Mouse (Mus musculus) left cerebral cortex, adult 8-10 months (tissue): ENCODE measurements around the gene Gimap7. TPM values are rescaled to one million over a fixed set of nuclear protein-coding genes. Genes with fewer than 3 reads are reported as not detected.

Source experiments
- DNase-seq, 2 experiments: peaks; one replicate each; pipeline ENCODE4 v3.0.0; 2022; ENCODE audit warnings: low spot score in 2 of 2
- total RNA-seq, 4 experiments: library from RNA; stranded (reverse); gene quantifications; 2 replicates each; pipeline ENCODE4 v1.2.4; 2022

The Gimap7 gene
- total RNA-seq, 4 experiments from 2014 or later: not detected

- DNase-seq: no peak
Observed at GRCm38 (mm10) chr6:48689320-48689719, 29.1 kb upstream of the Gimap7 start.

GRCm38 (mm10) chr6:48692962-48693361, 25.5 kb upstream of the Gimap7 start:
- DNase-seq: no peak

DNA sequence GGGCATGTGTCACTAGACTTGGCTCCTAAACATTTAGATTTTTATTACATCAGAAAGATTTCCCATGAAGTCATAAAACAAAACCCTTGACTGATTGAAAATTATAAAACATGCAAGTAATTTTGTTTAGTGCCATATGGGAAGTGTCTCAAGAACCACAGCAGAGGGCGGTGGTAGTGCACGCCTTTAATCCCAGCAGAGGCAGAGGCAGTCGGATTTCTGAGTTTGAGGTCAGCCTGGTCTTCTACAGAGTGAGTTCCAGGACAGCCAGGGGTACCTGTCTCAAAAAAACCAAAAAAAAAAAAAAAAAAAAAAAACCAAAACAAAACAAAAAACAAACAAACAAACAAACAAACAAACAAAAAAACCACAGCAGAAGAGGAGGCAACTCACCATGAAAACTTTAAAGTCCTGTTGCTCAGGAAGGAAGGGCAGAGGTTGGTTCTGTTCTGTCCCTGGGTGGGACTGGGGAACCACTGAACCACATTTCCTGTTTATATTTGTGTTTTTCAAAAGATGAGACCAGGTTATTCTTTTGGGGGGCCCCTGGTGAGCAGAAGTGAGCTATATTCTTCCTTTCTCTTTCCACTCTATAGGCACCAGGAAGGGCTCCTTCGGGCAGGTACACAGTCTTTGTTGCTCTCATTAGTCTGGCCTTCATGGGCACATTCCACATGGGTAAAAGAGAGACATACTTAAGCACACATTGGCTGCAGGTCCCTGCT, 21.4 kb upstream of the Gimap7 start:
- no peak for DNase-seq

DNA sequence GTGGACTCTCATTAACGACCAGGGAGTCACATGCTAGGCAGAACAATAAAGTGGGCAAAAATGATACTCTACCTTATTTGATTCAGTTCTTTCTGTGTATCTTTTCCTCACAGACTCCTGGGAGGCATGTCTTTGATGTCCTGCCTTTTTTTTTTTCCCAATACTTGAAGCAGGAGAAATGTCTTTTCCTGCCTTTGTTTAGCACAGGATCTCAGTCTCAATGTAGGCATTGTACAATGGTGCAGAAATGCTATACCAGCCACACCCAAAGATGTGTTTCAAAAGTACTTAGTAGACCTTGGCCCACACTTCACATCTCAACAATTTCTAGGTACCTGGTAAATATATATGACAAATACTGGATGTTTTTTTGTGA, 20.9 kb upstream of the Gimap7 start:
- DNase-seq: no peak

DNA sequence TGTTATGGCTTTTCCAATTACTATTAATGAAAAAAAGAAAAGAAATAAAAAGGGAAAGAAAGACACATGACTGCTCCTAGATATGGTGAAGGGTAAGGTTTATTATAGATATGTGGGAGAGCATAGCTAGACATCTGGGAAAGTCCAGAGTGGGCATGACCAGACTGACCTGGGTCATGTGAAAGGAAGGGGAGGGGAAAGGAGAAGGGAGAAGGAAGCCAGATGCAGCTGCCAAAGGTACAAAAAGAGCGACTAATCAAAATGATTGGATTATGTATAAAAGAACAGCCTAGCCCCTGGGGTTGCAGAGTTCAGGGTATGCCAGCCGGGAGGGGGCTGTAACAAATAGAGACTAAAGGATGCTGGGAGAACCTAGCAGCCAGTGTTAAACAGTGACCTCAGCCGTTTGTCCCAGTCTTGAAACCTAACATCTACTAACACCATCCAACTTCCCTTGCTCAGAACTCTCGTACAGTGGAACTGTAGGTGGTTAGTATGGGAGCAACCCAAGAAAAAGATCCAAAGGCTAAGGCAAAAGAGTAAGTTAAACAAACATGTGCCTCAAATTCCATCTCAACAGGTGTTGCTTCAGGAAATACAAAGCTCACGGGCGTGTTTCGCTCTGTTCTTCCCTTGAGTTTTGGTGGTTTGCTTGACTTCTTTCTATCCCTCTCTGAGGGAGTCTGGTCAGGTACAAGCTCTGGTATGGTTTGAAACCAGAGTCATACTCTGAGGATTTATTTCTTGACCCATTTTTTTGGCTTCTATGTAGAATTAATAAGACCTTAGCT, 20.2 kb upstream of the Gimap7 start:
- DNase-seq: no peak

- DNase-seq: no peak
Observed at GRCm38 (mm10) chr6:48698888-48699287, 19.5 kb upstream of the Gimap7 start.

DNA sequence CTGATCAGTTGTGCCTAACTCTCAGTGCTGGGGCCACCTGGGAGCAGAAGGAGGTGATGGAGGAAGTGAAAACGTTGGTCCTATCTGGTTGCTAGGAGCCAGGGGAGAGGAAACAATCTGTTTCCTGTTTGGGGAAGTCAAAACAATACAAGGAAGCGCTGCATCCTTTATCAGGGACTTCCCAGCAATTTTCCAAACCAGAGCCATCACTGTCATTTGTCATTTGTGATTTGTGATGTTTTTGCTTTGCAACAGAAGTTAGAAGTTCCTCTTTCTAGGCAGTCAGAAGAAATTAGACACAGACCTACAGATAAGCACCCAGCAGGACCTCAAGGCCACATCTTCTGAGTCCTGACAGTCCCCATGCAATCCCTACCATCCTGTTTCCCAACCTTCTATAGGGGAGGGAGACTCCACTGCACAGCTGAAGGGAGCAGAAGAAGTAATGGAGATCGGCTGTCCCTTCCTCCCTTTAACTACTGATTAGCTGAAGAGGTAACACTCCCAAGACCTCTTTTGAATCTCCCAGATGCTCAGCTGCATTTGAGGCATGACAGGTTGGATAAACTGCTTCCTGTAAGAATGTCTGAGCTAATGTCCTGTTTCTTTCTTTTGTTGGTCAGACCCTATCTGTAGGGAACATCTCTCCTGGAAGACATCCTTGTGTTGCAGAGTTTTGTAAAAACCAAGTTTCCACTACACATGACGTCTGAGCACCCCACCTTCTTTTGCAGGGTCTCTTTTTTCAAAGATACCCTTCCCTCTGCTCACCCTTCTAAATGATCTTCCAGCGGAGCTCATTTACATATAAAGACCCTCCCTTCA, 18.0 kb upstream of the Gimap7 start:
- no peak for DNase-seq

GRCm38 (mm10) chr6:48702146-48702545, 16.3 kb upstream of the Gimap7 start:
- no peak for DNase-seq

DNA sequence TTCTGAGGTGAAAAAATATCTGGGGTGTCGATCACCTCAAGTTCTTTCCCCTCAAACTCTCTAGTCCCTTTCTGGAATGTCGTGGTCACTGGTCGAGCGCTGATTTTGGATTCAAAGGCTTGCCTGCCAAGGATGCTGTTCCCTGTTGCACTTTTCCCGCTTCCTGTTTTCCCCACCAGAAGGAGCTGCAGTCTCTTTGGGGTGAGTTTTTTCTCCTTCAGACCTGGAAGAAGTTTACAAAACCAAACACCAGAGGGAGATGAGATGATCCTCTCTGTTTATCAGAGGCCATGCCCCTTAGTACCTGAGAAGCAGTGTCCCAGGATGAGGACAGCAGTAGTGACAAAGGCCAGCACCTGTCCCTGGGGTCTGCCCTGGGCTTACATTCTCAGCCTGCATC, 15.8 kb upstream of the Gimap7 start:
- DNase-seq: no peak

- DNase-seq: no peak
Observed at GRCm38 (mm10) chr6:48704146-48704545, 14.3 kb upstream of the Gimap7 start.

DNA sequence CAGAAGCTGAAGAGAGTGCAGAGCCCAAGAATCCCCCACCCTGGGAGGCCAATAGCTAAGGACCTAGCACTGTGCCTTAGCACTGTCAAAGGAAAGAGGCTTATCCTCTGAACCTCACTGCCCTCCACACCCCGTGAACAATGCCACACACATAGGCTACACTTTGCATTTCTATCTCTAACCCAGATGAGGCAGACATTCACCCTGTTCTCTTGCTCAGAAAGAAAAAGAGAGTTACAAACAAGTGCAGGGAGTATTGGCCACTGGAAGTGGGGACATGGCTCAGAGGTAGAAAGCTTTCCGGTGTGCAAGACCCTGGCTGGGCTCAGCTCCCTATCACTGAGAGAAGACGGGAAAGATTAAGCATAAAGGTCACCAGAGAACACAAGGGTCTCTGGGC, 12.3 kb upstream of the Gimap7 start:
- DNase-seq: no peak

- DNase-seq: no peak
Observed at GRCm38 (mm10) chr6:48720326-48720725, 1.9 kb downstream of the Gimap7 start.

DNA sequence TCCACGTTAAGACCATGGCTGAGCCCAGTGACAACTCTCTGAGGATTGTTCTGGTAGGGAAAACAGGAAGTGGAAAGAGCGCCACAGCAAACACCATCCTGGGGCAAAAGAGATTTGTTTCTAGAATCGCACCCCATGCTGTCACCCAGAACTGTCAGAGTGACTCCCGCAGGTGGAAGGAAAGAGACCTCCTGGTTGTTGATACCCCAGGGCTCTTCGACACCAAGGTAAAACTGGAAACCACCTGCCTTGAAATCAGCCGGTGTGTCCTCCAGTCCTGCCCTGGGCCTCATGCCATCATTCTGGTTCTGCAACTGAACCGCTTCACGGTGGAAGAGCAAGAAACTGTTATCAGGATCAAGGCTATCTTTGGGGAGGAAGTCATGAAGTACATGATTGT, 5.0 kb downstream of the Gimap7 start:
- DNase-seq: no peak

DNA sequence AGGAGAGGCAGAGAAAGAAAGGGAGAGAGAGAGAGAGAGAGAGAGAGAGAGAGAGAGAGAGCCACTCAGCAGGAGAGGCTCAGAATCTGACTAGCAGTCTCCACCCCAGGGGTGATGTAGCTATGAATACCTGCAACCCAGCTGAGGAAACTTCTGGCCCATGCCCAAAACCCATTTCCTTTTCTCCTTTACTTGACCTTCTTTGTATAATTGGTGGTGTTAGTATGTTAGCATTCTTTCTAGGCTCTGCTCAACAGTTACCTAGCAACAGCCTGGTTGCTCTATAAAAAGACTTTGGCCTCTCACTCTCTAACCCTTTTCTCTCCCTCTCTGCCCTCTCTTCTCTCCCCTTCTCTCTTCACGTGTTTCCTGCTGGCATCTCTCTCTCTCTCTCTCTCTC, 7.1 kb downstream of the Gimap7 start:
- DNase-seq: peak in 1 of 2 experiments; percentile 32

- DNase-seq: no peak
Observed at GRCm38 (mm10) chr6:48727761-48728160, 9.3 kb downstream of the Gimap7 start.

- no peak for DNase-seq
Observed at GRCm38 (mm10) chr6:48732864-48733304, 14.5 kb downstream of the Gimap7 start.

DNA sequence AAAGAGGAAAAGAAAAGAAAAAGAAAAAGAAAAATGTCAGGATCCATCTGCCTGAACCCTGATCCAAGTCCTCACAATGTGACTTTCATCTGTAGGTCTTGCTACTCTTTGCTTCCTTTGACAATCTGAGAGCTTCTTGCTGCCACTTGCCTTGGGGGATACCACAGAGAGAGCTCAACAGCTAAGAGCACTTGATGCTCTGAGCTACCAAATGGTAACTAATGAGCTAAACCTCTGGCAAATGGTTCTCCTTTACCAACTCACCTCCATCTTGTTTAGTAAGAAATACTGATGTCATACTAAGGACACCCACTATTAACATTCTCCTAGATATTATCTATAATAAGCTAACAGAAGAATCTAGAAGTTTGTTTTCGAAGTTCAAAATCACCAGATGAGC, 15.2 kb downstream of the Gimap7 start:
- DNase-seq: no peak

DNA sequence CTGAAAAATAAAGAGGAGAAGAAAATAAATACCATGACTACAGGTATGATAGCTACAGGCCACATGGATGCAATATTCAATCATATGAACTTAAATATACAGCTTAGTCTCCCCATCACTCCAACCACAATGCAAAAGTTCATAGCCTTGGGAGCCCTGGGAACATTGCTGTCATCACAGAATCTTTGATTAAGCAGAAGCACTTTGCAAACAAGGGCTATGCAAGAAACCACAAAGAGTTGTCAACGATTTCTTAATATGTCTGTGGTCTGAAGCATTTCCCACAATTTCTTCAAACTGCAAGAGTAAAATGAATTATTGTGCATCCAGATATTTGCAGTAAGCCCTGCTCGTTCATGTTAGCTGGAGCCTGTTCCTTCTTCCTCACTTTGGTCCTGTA, 18.6 kb downstream of the Gimap7 start:
- no peak for DNase-seq

DNA sequence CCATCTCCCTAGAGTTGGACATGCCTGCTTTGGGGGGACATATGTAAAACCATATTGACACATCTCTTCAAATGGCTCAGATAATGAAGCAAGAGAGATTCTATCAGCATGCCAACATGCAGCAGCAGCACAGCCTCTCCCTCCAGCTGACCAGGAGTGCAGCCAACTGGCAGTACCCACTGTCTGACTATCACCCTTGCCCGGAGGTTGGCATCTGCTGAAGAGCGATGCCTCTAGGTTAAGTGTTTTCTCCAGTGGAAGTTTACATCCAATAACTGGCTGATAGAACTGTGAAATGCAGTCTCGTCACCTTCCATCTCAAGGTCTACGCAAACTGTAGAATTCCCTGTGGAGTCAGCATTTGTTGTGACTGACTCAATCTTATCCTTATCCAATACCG, 19.3 kb downstream of the Gimap7 start:
- DNase-seq: no peak

- no peak for DNase-seq
Observed at GRCm38 (mm10) chr6:48738961-48739779, 20.7 kb downstream of the Gimap7 start, which contains the start of gene Gimap1. TSS of gene Gimap1 (plus strand) at chr6:48739054.

GRCm38 (mm10) chr6:48739780-48740055, 21.3 kb downstream of the Gimap7 start:
- DNase-seq: no peak
